Mouse (Mus musculus) small intestine, adult 2 months (tissue): ENCODE results near the gene 1700030K09Rik.

Experiments used
- CTCF ChIP-seq: fragments of 200-500 bp; IDR thresholded peaks from 2 replicates; pipeline ENCODE4 v1.5.1; 2012; ENCODE audit warnings: low read depth, mild to moderate bottlenecking, control low read depth, inconsistent platforms, low read length, moderate library complexity, mixed read lengths; ENCODE audit not compliant: insufficient replicate concordance, insufficient read length; ENCODE audit errors: extremely low read depth
- POLR2A ChIP-seq: fragments of 200-500 bp; IDR thresholded peaks from 2 replicates; pipeline ENCODE4 v1.6.1; 2012; ENCODE audit warnings: low read depth, mild to moderate bottlenecking, control low read depth, inconsistent platforms, low read length, moderate library complexity

DNA sequence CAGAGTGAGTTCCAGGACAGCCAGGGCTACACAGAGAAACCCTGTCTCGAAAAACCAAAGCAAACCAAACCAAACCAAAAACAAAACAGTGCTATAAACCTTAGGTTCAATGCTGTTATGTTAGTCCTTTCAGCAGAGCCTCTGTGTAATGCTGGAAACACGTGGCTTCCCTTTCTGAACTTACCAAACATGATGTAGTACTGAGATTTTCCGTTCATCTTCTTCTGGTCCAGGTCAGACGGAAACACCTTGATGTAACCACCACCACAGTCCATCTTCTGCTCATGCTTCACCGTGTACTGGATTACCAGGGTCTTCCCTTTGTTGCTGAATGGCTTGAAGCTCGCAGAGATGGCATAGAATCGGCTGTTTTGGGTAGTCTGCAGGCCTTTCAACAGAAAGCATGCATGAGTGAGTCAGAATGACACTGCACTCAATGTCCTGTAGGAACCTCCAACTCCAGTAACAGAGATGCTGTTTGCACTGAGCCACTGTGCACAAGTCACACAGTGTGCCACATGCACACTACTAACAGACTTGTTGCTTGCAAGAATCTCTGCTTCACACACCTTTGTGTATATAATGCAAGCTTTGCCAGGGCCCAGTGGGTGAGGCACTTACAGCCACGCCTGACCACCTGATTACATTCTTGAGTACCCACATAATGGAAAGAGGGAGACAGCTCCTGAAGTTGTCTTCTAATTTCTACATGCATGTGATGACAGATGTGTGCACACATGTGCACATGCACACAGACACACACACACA lies 5.2 kb upstream of the 1700030K09Rik start:
- TF ChIP-seq CTCF (no peak), POLR2A (no peak)
